Mouse (Mus musculus) testis, adult 2 months (tissue): Measurements from ENCODE around the gene Hfm1.

Experiments
- CTCF ChIP-seq: fragments of 200-500 bp; IDR thresholded peaks from 2 replicates; pipeline ENCODE4 v1.5.1; 2012; ENCODE audit warnings: low read depth, mild to moderate bottlenecking, inconsistent platforms, low read length, moderate library complexity; ENCODE audit not compliant: control insufficient read depth, insufficient read depth, insufficient replicate concordance
- POLR2A ChIP-seq: fragments of 200-500 bp; IDR thresholded peaks from 2 replicates; pipeline ENCODE4 v1.6.1; 2012; ENCODE audit warnings: low read depth, mild to moderate bottlenecking, inconsistent platforms, low read length, moderate library complexity; ENCODE audit not compliant: control insufficient read depth

DNA sequence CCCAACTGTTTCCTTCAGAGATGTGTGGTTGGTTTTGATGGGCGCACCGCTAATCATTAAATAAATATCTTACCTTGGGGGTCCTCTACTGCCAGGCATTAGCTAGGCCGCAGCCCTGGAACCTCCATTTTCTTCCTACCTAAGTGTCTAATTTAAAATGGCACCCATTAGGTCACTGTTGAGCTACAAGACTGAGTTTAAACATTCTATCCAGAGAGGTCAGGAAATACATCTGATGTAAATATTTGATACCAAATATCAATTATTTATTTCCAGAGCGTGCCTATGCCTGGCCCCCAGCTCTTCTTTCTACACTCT, 207 bp upstream of the Hfm1 start:
- no peak for TF ChIP-seq CTCF
- no peak for TF ChIP-seq POLR2A
